Mouse (Mus musculus): ENCODE results near the gene Tnfaip2. TPM values are rescaled to one million over a fixed set of nuclear protein-coding genes. Genes with fewer than 3 reads are reported as not detected.

Gene Tnfaip2
- total RNA-seq, 1 experiment = 4.1 TPM

DNA sequence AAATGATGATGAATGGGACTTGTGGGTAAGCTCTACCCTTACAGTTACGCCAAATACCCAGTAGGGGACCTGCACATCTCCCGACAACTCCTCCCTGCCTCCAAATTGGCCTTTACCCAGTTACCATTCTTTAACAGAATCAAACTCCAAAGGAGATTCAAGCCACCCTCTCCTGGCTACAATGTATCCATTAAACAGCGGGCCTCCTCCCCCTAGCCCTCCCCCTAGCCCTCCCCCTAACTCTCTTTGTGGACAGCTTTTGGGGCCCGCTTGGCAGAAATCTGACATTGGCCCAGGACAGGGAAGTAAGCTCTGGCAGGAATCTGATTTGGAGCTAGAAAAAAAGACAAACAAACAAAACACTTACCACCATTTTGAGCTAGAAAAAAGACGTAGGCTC, 57.3 kb downstream of the Tnfaip2 start:
- in situ Hi-C loops (cut with MboI; ENCODE audit: low sequenced_read_pairs in 2 of 2, unreplicated experiment in 2 of 2) = no loop called here
- no peak for TF ChIP-seq ZC3H11A (IDR thresholded peaks at IDR 0.05; ENCODE audit: borderline replicate concordance, low read depth, low read length)
- TF ChIP-seq ZNF384 (IDR thresholded peaks at IDR 0.05; ENCODE audit: low read depth, low read length) = no peak
- no peak for TF ChIP-seq HCFC1 (IDR thresholded peaks at IDR 0.05; ENCODE audit: borderline replicate concordance, insufficient read depth, low read length)
- TF ChIP-seq MAFK (IDR thresholded peaks at IDR 0.05; ENCODE audit: insufficient read depth, low read depth, low read length) = no peak
- TF ChIP-seq CHD2 (IDR thresholded peaks at IDR 0.05; ENCODE audit: low read depth, low read length) = no peak
- H3K36me3 ChIP-seq (ENCODE audit: control insufficient read depth, insufficient read depth, low read length, poor library complexity, severe bottlenecking) = no peaks in the 10 kb centered on the region
- H3K9me3 ChIP-seq (ENCODE audit: control insufficient read depth, insufficient read depth, low read depth, low read length) = no peaks in the 10 kb centered on the region
- no peak overlapping the region for H3K27ac ChIP-seq (ENCODE audit: insufficient read depth, low read depth, low read length, poor library complexity, severe bottlenecking)
- no peak overlapping the region for H3K9ac ChIP-seq (ENCODE audit: insufficient read depth, low read depth, low read length, poor library complexity, severe bottlenecking)
- no peak overlapping the region for H3K4me3 ChIP-seq (ENCODE audit: insufficient read depth in 1 of 2, low read depth in 1 of 2, low read length in 2 of 2, poor library complexity in 1 of 2, severe bottlenecking in 1 of 2)
- DNase-seq (ENCODE audit: low read depth, low spot score) = no peak
- peaks cover 9 to 20% of the 10 kb centered on the region in 2 experiments; a peak in 3 of 4 replicates for H3K4me1 ChIP-seq (ENCODE audit: control insufficient read depth in 2 of 2, insufficient read depth in 2 of 2, low read length in 2 of 2, poor library complexity in 1 of 2)

DNA sequence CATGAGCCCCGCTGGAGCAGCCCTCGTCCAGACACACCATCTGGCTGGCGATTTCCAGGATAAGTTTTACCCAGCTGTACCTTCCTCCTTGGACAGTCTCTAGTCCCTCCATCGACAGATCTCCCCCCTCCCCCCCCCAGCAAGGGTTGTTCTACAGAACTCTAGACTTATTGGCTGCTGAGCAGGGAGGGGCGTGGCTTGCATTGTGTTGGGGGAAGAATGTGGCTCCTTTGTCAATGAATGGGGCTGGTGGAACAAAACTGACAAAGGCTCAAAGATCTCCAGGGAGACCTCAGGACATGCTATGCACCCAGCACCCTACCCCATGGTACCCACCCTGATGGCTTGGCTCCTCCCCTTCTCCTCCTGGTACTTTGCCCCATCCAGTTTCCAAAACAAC, 58.5 kb downstream of the Tnfaip2 start:
- in situ Hi-C loops (cut with MboI; ENCODE audit: low sequenced_read_pairs in 2 of 2, unreplicated experiment in 2 of 2) = no loop called here
- Histone ChIP-seq H3K9ac (ENCODE audit: insufficient read depth, low read depth, low read length, poor library complexity, severe bottlenecking) (no peak overlapping the region), H3K9me3 (ENCODE audit: control insufficient read depth, insufficient read depth, low read depth, low read length) (no peaks in the 10 kb centered on the region), H3K36me3 (ENCODE audit: control insufficient read depth, insufficient read depth, low read length, poor library complexity, severe bottlenecking) (no peaks in the 10 kb centered on the region), H3K4me1 (ENCODE audit: control insufficient read depth in 2 of 2, insufficient read depth in 2 of 2, low read length in 2 of 2, poor library complexity in 1 of 2) (peaks cover 9 to 22% of the 10 kb centered on the region in 2 experiments; a peak in 3 of 4 replicates), H3K4me3 (ENCODE audit: insufficient read depth in 1 of 2, low read depth in 1 of 2, low read length in 2 of 2, poor library complexity in 1 of 2, severe bottlenecking in 1 of 2) (0 out of 4 replicates have a peak overlapping the region, but pooled peaks of 1 of the 2 experiments have one; percentile 9), H3K27ac (ENCODE audit: insufficient read depth, low read depth, low read length, poor library complexity, severe bottlenecking) (no peak overlapping the region)
- no peak for TF ChIP-seq MAFK (IDR thresholded peaks at IDR 0.05; ENCODE audit: insufficient read depth, low read depth, low read length)
- no peak for TF ChIP-seq ZNF384 (IDR thresholded peaks at IDR 0.05; ENCODE audit: low read depth, low read length)
- TF ChIP-seq CHD2 (IDR thresholded peaks at IDR 0.05; ENCODE audit: low read depth, low read length) = no peak
- TF ChIP-seq ZC3H11A (IDR thresholded peaks at IDR 0.05; ENCODE audit: borderline replicate concordance, low read depth, low read length) = no peak
- TF ChIP-seq HCFC1 (IDR thresholded peaks at IDR 0.05; ENCODE audit: borderline replicate concordance, insufficient read depth, low read length) = no peak
- DNase-seq (ENCODE audit: low read depth, low spot score) = peak; percentile 82

DNA sequence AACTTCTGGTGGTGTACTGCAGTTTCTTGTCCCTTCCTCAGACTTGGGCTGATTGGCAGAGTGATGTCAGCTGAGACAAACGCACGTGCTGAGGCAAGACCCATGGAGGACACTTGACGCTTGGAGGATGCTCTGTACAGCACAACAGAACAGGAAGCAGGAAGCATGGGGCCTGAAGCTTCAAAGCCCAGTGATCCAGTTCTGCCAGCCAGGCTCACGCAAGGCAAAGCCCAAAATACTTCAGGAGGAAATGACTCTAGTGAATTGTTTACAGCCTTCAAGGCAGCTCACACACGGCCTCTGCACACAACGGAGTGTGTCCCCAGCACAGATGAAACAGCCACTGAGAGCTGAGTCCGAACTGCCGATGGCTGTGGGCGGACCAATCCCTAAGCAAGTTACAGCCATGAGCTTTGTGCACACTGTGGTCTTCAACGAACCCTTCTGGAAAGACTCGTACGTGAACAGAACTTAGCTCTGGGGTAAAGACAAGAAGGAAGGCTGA, 60.8 kb downstream of the Tnfaip2 start:
- Histone ChIP-seq H3K9me3 (ENCODE audit: control insufficient read depth, insufficient read depth, low read depth, low read length) (no peaks in the 10 kb centered on the region), H3K4me3 (ENCODE audit: insufficient read depth in 1 of 2, low read depth in 1 of 2, low read length in 2 of 2, poor library complexity in 1 of 2, severe bottlenecking in 1 of 2) (no peak overlapping the region), H3K27ac (ENCODE audit: insufficient read depth, low read depth, low read length, poor library complexity, severe bottlenecking) (no peak overlapping the region), H3K36me3 (ENCODE audit: control insufficient read depth, insufficient read depth, low read length, poor library complexity, severe bottlenecking) (no peaks in the 10 kb centered on the region), H3K9ac (ENCODE audit: insufficient read depth, low read depth, low read length, poor library complexity, severe bottlenecking) (no peak overlapping the region), H3K4me1 (ENCODE audit: control insufficient read depth in 2 of 2, insufficient read depth in 2 of 2, low read length in 2 of 2, poor library complexity in 1 of 2) (peaks cover 9 to 22% of the 10 kb centered on the region in 2 experiments; a peak in 3 of 4 replicates)
- in situ Hi-C loops (cut with MboI; ENCODE audit: low sequenced_read_pairs in 2 of 2, unreplicated experiment in 2 of 2) = no loop called here
- TF ChIP-seq ZC3H11A (IDR thresholded peaks at IDR 0.05; ENCODE audit: borderline replicate concordance, low read depth, low read length) = no peak
- no peak for TF ChIP-seq ZNF384 (IDR thresholded peaks at IDR 0.05; ENCODE audit: low read depth, low read length)
- TF ChIP-seq HCFC1 (IDR thresholded peaks at IDR 0.05; ENCODE audit: borderline replicate concordance, insufficient read depth, low read length) = no peak
- no peak for TF ChIP-seq MAFK (IDR thresholded peaks at IDR 0.05; ENCODE audit: insufficient read depth, low read depth, low read length)
- TF ChIP-seq CHD2 (IDR thresholded peaks at IDR 0.05; ENCODE audit: low read depth, low read length) = no peak
- no peak for DNase-seq (ENCODE audit: low read depth, low spot score)

DNA sequence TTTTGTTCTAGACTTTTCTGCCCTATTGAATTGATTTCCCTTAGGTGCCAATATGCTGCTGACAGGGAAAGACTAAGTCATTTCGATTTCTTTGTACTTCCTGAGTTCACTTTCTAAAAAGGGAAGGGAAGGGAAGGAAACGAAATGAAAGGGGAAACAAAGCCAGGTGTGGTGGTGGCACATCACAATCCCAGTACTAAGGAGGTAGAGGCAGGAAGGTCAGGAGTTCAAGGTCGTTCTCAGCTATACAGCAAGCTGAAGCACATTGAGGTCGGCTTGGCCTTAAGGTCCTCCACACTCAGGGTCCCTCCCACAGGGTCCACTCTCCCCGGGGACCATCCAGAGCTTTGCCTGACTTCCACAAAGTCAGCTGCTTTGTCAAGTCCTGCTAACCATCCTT, 61.3 kb downstream of the Tnfaip2 start:
- in situ Hi-C loops (cut with MboI; ENCODE audit: low sequenced_read_pairs in 2 of 2, unreplicated experiment in 2 of 2) = no loop called here
- Histone ChIP-seq H3K36me3 (ENCODE audit: control insufficient read depth, insufficient read depth, low read length, poor library complexity, severe bottlenecking) (no peaks in the 10 kb centered on the region), H3K27ac (ENCODE audit: insufficient read depth, low read depth, low read length, poor library complexity, severe bottlenecking) (no peak overlapping the region), H3K4me1 (ENCODE audit: control insufficient read depth in 2 of 2, insufficient read depth in 2 of 2, low read length in 2 of 2, poor library complexity in 1 of 2) (peaks cover 9 to 22% of the 10 kb centered on the region in 2 experiments; a peak in 3 of 4 replicates), H3K4me3 (ENCODE audit: insufficient read depth in 1 of 2, low read depth in 1 of 2, low read length in 2 of 2, poor library complexity in 1 of 2, severe bottlenecking in 1 of 2) (no peak overlapping the region; a peak in 1 of 4 replicates), H3K9ac (ENCODE audit: insufficient read depth, low read depth, low read length, poor library complexity, severe bottlenecking) (no peak overlapping the region), H3K9me3 (ENCODE audit: control insufficient read depth, insufficient read depth, low read depth, low read length) (no peaks in the 10 kb centered on the region)
- no peak for DNase-seq (ENCODE audit: low read depth, low spot score)
- TF ChIP-seq ZC3H11A (IDR thresholded peaks at IDR 0.05; ENCODE audit: borderline replicate concordance, low read depth, low read length) (no peak), CHD2 (IDR thresholded peaks at IDR 0.05; ENCODE audit: low read depth, low read length) (no peak), ZNF384 (IDR thresholded peaks at IDR 0.05; ENCODE audit: low read depth, low read length) (no peak), MAFK (IDR thresholded peaks at IDR 0.05; ENCODE audit: insufficient read depth, low read depth, low read length) (no peak), HCFC1 (IDR thresholded peaks at IDR 0.05; ENCODE audit: borderline replicate concordance, insufficient read depth, low read length) (no peak)

Other genes with a start within 250 kb of the Tnfaip2 start
- gene Amn, start 171.4 kb upstream of the Tnfaip2 start, total RNA-seq (2012; rRNA removed) = 9.3 and 15.5 TPM in 2 replicates
- gene Cdc42bpb, start 64.8 kb upstream of the Tnfaip2 start, total RNA-seq (2012; rRNA removed) = 63.7 and 78.2 TPM in 2 replicates
- gene Lbhd2, start 35.7 kb upstream of the Tnfaip2 start, total RNA-seq (2012; rRNA removed) = 0.36 TPM in 1 of 2 replicates, not detected in the other
- 1.8 and 5.6 TPM in 2 replicates for gene Exoc3l4, start 25.5 kb upstream of the Tnfaip2 start, total RNA-seq (2012; rRNA removed)
- gene Gm266, start 43.4 kb downstream of the Tnfaip2 start, total RNA-seq (2012; rRNA removed) = 0.62 and 0.90 TPM in 2 replicates
- 269 and 331 TPM in 2 replicates for gene Eif5, start 95.5 kb downstream of the Tnfaip2 start, total RNA-seq (2012; rRNA removed)
- 75.5 and 90.9 TPM in 2 replicates for gene Mark3, start 132.1 kb downstream of the Tnfaip2 start, total RNA-seq (2012; rRNA removed)
- gene Ckb, start 229.9 kb downstream of the Tnfaip2 start, total RNA-seq (2012; rRNA removed) = 333 and 353 TPM in 2 replicates
- 32.6 and 33.7 TPM in 2 replicates for gene Trmt61a, start 235.6 kb downstream of the Tnfaip2 start, total RNA-seq (2012; rRNA removed)

Data from ES-E14 (cell line).